ENCODE assay signal across 26 mouse cellular contexts in genomic region chr8:124905482-124905881, GRCm38 (mm10).
"Had no signal": no experiment of that assay in that cellular context is flagged by ENCODE, and none has a peak within 500 bp of the region (broad histone marks: within the 10 kb centered on the region; RNA-seq: fewer than 3 reads in every experiment).

No protein-coding gene starts in this region.

- H3K4me1 ChIP-seq: kidney, embryonic 15.5 days had no signal

- H3K9me3 ChIP-seq: heart, embryonic 13.5 days; heart, embryonic 15.5 days; hindbrain, embryonic 13.5 days; hindbrain, embryonic 15.5 days; kidney, embryonic 15.5 days; limb, embryonic 13.5 days; limb, embryonic 15.5 days; liver, embryonic 12.5 days had no signal

- DNase-seq: gastrocnemius, postnatal 14 days; gastrocnemius, postnatal 36 days; heart, adult 11 months; heart, adult 2 months; heart, postnatal 14 days; heart, postnatal 36 days; kidney, adult 11 months; kidney, adult 2 months; kidney, adult 9 months; kidney, postnatal 14 days; kidney, postnatal 36 days; layer of hippocampus, adult 9-11 months; layer of hippocampus, postnatal 36 days; left cerebral cortex, postnatal 4 days had no signal

- H3K27ac ChIP-seq: heart, adult 2 months; heart, embryonic 13.5 days; heart, embryonic 15.5 days; hindbrain, embryonic 13.5 days; hindbrain, embryonic 15.5 days; hindbrain, postnatal 0 days; kidney, embryonic 15.5 days; kidney, postnatal 0 days; limb, embryonic 13.5 days; limb, embryonic 15.5 days; liver, embryonic 12.5 days had no signal

- H3K4me3 ChIP-seq: heart, adult 2 months; heart, embryonic 13.5 days; heart, embryonic 15.5 days; hindbrain, embryonic 13.5 days; hindbrain, embryonic 15.5 days; kidney, embryonic 15.5 days; limb, embryonic 13.5 days; limb, embryonic 15.5 days; liver, embryonic 12.5 days had no signal

- H3K4me2 ChIP-seq: heart, embryonic 11.5 days; heart, embryonic 13.5 days; heart, embryonic 15.5 days; hindbrain, embryonic 13.5 days; hindbrain, embryonic 15.5 days; kidney, embryonic 15.5 days; limb, embryonic 13.5 days; limb, embryonic 15.5 days; liver, embryonic 12.5 days had no signal

- H3K27me3 ChIP-seq: heart, embryonic 13.5 days; heart, embryonic 15.5 days; hindbrain, embryonic 13.5 days; hindbrain, embryonic 15.5 days; kidney, embryonic 15.5 days; limb, embryonic 13.5 days; limb, embryonic 15.5 days; liver, embryonic 12.5 days had no signal

- ATAC-seq: hindbrain, postnatal 0 days; intestine, embryonic 16.5 days; liver, embryonic 12.5 days had no signal
